Mouse (Mus musculus) kidney, adult 9 months (tissue): Measurements from ENCODE around the gene Ntm.

Source experiments
- DNase-seq: peaks from one replicate; pipeline ENCODE4 v3.0.0; 2022

Gene Ntm

GRCm38 (mm10) chr9:29651856-29652255 is 311.1 kb downstream of the Ntm start:
- no peak for DNase-seq

GRCm38 (mm10) chr9:29651226-29651625 is 311.7 kb downstream of the Ntm start:
- DNase-seq: no peak

GRCm38 (mm10) chr9:29650679-29651078 is 312.3 kb downstream of the Ntm start:
- DNase-seq: peak; percentile 28

GRCm38 (mm10) chr9:29650266-29650665 is 312.7 kb downstream of the Ntm start:
- no peak for DNase-seq

- no peak for DNase-seq
These were observed 314.7 kb downstream of the Ntm start for GRCm38 (mm10) chr9:29648256-29648655.

- DNase-seq: no peak
These were observed 315.2 kb downstream of the Ntm start for GRCm38 (mm10) chr9:29647764-29648163.

- DNase-seq: no peak
These were observed 317.0 kb downstream of the Ntm start for GRCm38 (mm10) chr9:29645796-29646400.

GRCm38 (mm10) chr9:29642997-29643657 is 319.8 kb downstream of the Ntm start:
- DNase-seq: peak; percentile 39

GRCm38 (mm10) chr9:29637335-29637734 is 325.6 kb downstream of the Ntm start:
- DNase-seq: no peak

- no peak for DNase-seq
These were observed 345.8 kb downstream of the Ntm start for GRCm38 (mm10) chr9:29617181-29617580.

- DNase-seq: no peak
These were observed 350.8 kb downstream of the Ntm start for GRCm38 (mm10) chr9:29612020-29612612.

- DNase-seq: no peak
These were observed 352.1 kb downstream of the Ntm start for GRCm38 (mm10) chr9:29610867-29611266.

- DNase-seq: no peak
These were observed 365.3 kb downstream of the Ntm start for GRCm38 (mm10) chr9:29597665-29598064.

GRCm38 (mm10) chr9:29595321-29595720 is 367.6 kb downstream of the Ntm start:
- no peak for DNase-seq

- DNase-seq: no peak
These were observed 368.2 kb downstream of the Ntm start for GRCm38 (mm10) chr9:29594537-29595294.

GRCm38 (mm10) chr9:29587376-29587775 is 375.6 kb downstream of the Ntm start:
- no peak for DNase-seq

GRCm38 (mm10) chr9:29586381-29586770 is 376.6 kb downstream of the Ntm start:
- no peak for DNase-seq

GRCm38 (mm10) chr9:29585746-29586380 is 377.1 kb downstream of the Ntm start:
- DNase-seq: peak; percentile 36

- no peak for DNase-seq
These were observed 384.7 kb downstream of the Ntm start for GRCm38 (mm10) chr9:29578226-29578625.

- no peak for DNase-seq
These were observed 386.8 kb downstream of the Ntm start for GRCm38 (mm10) chr9:29576051-29576533.

GRCm38 (mm10) chr9:29574548-29574947 is 388.4 kb downstream of the Ntm start:
- DNase-seq: no peak

- DNase-seq: no peak
These were observed 394.4 kb downstream of the Ntm start for GRCm38 (mm10) chr9:29568571-29568970.
